Mouse (Mus musculus): ENCODE measurements around the gene Gm42688.
A peak's percentile ranks its signal among the peaks of the same experiment; 100 is the strongest.

Gm42688 gene

DNA sequence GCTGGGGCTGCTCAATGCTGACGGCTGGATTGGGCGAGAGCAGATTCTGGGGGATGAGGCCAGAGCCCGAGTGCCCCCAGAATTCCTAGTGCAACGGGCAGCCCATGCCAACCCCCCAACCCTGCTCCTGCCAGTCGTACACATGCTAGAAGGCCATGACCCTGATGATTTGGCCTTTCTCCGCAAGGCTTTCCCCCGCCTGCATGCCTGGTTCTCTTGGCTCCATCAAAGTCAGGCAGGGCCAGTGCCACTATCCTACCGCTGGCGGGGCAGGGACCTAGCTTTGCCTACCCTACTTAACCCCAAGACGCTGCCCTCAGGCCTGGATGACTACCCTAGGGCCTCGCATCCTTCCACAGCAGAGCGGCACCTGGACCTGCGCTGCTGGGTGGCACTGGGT, 16.2 kb downstream of the Gm42688 start:
- no peak for DNase-seq (ENCODE audit: low spot score in 2 of 2)

GRCm38 (mm10) chr6:83118369-83118768, 17.0 kb downstream of the Gm42688 start:
- no peak for DNase-seq (ENCODE audit: low spot score in 2 of 2)

GRCm38 (mm10) chr6:83118825-83119733, 17.7 kb downstream of the Gm42688 start:
- no peak for DNase-seq (ENCODE audit: low spot score in 2 of 2)

- no peak for DNase-seq (ENCODE audit: low spot score in 2 of 2)
These were observed 18.3 kb downstream of the Gm42688 start for GRCm38 (mm10) chr6:83119734-83120051.

- peak; percentile 97 to 98 for DNase-seq (ENCODE audit: low spot score in 2 of 2)
These were observed 19.8 kb downstream of the Gm42688 start, which contains the start of gene Wbp1 for GRCm38 (mm10) chr6:83120930-83121862. Wbp1 (minus strand) TSS chr6:83121559.

DNA sequence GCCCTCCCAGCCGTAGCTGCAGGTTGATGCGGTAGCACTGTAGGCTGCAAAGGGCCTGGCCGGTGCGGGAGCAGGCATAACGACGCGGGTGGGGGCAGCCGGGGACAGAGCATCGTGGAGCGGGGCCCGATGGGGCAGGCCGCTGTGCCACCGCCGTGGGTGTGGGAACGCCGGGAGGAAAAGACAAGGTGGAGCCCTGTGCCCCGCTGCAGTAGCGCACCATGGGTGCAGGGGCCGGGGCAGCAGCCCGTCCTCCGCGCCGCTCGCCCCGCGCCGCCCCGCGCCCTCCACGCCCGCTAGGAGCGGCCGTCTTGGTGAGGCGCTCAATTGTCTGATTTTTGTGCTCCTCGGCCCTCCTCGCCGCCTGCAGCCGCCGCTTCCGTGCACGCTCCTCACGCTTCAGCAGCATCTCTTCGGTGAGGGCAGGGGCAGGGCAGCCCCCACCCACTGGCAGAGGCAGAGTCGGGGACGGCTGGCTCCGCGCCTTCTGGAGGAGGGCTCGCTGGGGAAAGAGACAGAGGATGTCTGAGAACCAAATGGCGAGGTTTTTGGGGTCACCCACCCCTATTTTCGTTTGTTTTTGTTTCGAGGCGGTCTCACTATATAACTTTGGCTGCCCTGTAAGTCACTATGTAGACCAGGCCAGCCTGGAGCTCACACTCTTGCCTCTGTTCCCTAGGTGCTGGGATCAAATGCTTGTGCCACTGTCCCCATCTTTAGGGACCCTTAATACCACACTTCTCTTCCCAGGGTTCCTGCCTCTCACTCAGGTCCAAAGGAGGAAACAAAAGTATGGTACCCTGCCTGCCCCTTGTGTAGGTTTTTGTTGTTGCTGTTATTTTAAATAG, 20.7 kb downstream of the Gm42688 start:
- DNase-seq (ENCODE audit: low spot score in 2 of 2), result no peak

DNA sequence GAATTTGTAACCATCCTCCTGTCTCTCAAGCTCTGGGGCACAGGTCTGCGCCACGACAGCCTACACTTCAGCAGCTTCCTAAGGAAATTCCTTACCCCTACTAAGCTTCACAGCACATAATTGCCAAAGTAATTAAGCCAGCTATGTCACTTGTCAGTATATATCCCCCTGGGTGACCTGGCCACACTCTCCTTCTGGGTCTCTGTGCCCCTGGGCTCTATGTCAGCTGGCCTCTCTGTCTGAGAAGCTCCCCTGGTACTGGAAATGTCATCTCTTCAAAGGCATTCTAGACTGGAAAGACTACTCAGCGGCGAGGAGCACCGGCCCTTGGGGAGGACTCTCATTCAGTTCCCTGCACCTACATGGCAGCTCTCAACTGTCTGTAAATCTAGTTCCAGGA, 21.5 kb downstream of the Gm42688 start:
- DNase-seq (ENCODE audit: low spot score in 2 of 2), result no peak

GRCm38 (mm10) chr6:83124851-83125312, 23.5 kb downstream of the Gm42688 start:
- peak; percentile 91 to 93 for DNase-seq (ENCODE audit: low spot score in 2 of 2)

DNA sequence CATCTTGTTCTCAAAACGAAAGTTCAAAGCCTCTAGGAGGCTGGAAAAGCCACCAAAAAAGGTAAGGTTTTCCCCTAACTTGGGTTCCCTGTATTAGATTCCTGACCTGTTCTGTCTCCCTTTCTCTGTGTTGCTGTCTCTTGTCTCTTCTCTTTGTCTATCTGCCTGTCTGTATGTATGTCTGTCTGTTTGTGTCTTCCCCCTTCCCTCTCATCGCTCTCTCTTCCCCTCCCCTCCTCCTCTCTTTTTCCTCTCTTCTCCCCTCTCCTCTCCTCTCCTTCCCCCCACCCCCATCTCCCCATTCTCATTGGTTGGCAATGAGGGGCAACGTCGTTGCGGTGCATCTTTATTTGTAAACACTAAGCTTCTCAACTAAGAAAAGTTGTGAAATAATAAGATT, 23.9 kb downstream of the Gm42688 start, which contains the start of gene Ino80b:
Ino80b (minus strand) TSS at position 101 of the 400 bp plus-strand sequence.
- DNase-seq (ENCODE audit: low spot score in 2 of 2), result no peak

- no peak for DNase-seq (ENCODE audit: low spot score in 2 of 2)
These were observed 26.0 kb downstream of the Gm42688 start for GRCm38 (mm10) chr6:83127419-83127818.

GRCm38 (mm10) chr6:83131469-83132034, 30.1 kb downstream of the Gm42688 start:
- no peak for DNase-seq (ENCODE audit: low spot score in 2 of 2)

- no peak for DNase-seq (ENCODE audit: low spot score in 2 of 2)
These were observed 30.9 kb downstream of the Gm42688 start for GRCm38 (mm10) chr6:83132176-83132919.

- no peak for DNase-seq (ENCODE audit: low spot score in 2 of 2)
These were observed 32.8 kb downstream of the Gm42688 start for GRCm38 (mm10) chr6:83134226-83134625.

- no peak for DNase-seq (ENCODE audit: low spot score in 2 of 2)
These were observed 33.6 kb downstream of the Gm42688 start, which contains the start of gene Rtkn for GRCm38 (mm10) chr6:83134951-83135513. Rtkn (plus strand) TSS chr6:83135463.

- no peak for DNase-seq (ENCODE audit: low spot score in 2 of 2)
These were observed 34.2 kb downstream of the Gm42688 start for GRCm38 (mm10) chr6:83135571-83136161.

GRCm38 (mm10) chr6:83136291-83136880, 35.0 kb downstream of the Gm42688 start:
- DNase-seq (ENCODE audit: low spot score in 2 of 2), result no peak

- no peak for DNase-seq (ENCODE audit: low spot score in 2 of 2)
These were observed 35.6 kb downstream of the Gm42688 start for GRCm38 (mm10) chr6:83136881-83137575.

DNA sequence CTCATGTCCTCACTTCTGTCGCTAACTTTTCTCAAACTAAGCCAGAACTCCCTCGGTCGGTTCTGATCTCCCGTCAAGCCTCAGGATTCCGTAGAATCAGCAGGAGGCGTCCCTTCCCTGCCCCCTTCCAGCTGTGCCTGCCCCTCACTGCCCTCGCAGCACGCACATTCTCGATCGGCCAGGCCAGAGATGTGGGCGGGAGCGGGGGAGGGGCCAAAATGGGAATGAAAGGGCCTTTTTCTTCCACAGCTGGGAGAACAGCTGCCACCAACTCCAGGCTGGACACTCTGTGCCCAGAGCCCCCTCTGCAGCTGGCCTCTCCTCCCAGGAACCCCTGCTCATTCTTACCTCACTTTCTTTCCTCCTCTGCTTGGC, 36.1 kb downstream of the Gm42688 start:
- DNase-seq (ENCODE audit: low spot score in 2 of 2), result no peak
